Mouse (Mus musculus) heart, adult 2 months (tissue): ENCODE measurements around the gene 2410137M14Rik.

Experiments used
- CTCF ChIP-seq: fragments of 200-600 bp; IDR thresholded peaks from 2 replicates; pipeline ENCODE4 v1.8.1; 2022; ENCODE audit warnings: antibody characterized with exemption, mild to moderate bottlenecking, moderate library complexity
- EP300 ChIP-seq: fragments of 200-500 bp; IDR thresholded peaks from 2 replicates; pipeline ENCODE4 v1.6.1; 2011; ENCODE audit warnings: low read depth, low read length, control low read depth; ENCODE audit not compliant: insufficient read depth
- POLR2A ChIP-seq: fragments of 200-500 bp; IDR thresholded peaks from 2 replicates; pipeline ENCODE4 v1.6.1; 2011; ENCODE audit warnings: mild to moderate bottlenecking, low read depth, low read length, control low read depth; ENCODE audit not compliant: insufficient read depth

- TF ChIP-seq POLR2A (no peak), CTCF (no peak), EP300 (no peak)
These were observed 43.0 kb downstream of the 2410137M14Rik start for GRCm38 (mm10) chr17:36938056-36938455.
